Mouse (Mus musculus) heart, embryonic 15.5 days (tissue): ENCODE data around the gene Snrpe. TPM values are rescaled to one million over a fixed set of nuclear protein-coding genes. Genes with fewer than 3 reads are reported as not detected.

ENCODE experiments used
- ATAC-seq: fragments of 200-750 bp; cut with Nextera tagmentation; replicated peaks from 2 replicates; pipeline ENCODE4 v1.8.0; 2017; ENCODE audit warnings: low read depth, moderate TSS enrichment; ENCODE audit not compliant: insufficient number of reproducible peaks, insufficient read depth, low FRiP score
- H3K27ac ChIP-seq: fragments of 300-500 bp; sonication (generic); 2 replicates; pipeline ENCODE4 v1.5.1; 2015; ENCODE audit warnings: mild to moderate bottlenecking, inconsistent platforms
- H3K27me3 ChIP-seq: fragments of 300-500 bp; sonication (generic); 2 replicates; pipeline ENCODE4 v1.6.1; 2015; ENCODE audit warnings: inconsistent platforms
- H3K36me3 ChIP-seq: fragments of 300-500 bp; sonication (generic); 2 replicates; pipeline ENCODE4 v1.6.1; 2015; ENCODE audit warnings: mild to moderate bottlenecking, inconsistent platforms
- H3K4me1 ChIP-seq: fragments of 300-500 bp; sonication (generic); replicated peaks from 2 replicates; pipeline ENCODE4 v1.6.1; 2015; ENCODE audit warnings: inconsistent platforms
- H3K4me2 ChIP-seq: fragments of 300-500 bp; sonication (generic); 2 replicates; pipeline ENCODE4 v1.6.1; 2015; ENCODE audit warnings: inconsistent platforms, mild to moderate bottlenecking, moderate library complexity
- H3K4me3 ChIP-seq: fragments of 300-500 bp; sonication (generic); 2 replicates; pipeline ENCODE4 v1.5.1; 2015; ENCODE audit warnings: mild to moderate bottlenecking, inconsistent platforms
- H3K9ac ChIP-seq: fragments of 300-500 bp; sonication (generic); 2 replicates; pipeline ENCODE4 v1.6.1; 2015; ENCODE audit warnings: mild to moderate bottlenecking, inconsistent platforms
- H3K9me3 ChIP-seq: fragments of 300-500 bp; sonication (generic); replicated peaks from 2 replicates; pipeline ENCODE4 v1.6.1; 2016; ENCODE audit warnings: inconsistent platforms
- WGBS: fragments of 180-500 bp; shearing (Covaris S2); methylation state at CpG from one replicate; pipeline ENCODE4 v1.1.7; 2015; ENCODE audit warnings: mixed read lengths; 5-methylcytosine and 5-hydroxymethylcytosine counted together
- polyA plus RNA-seq: library from polyadenylated mRNA; unstranded; fragments of >200 nt; fragmentation: Nextera tagmentation; extraction: Ambion mirVana; gene quantifications from 2 replicates; pipeline ENCODE4 v1.2.1, GENCODE M21; 2015

Snrpe gene
- 352 and 384 TPM in 2 replicates for polyA plus RNA-seq

GRCm38 (mm10) chr1:133609771-133610502 is at the start of gene Snrpe:
TSS of gene Snrpe (minus strand) at chr1:133610291.
- H3K27ac ChIP-seq = peak within 1 kb of the TSS; percentile 88
- peaks cover 11% of the 10 kb centered on the region for H3K4me1 ChIP-seq
- no peaks in the 10 kb centered on the region for H3K27me3 ChIP-seq
- H3K9me3 ChIP-seq = no peaks in the 10 kb centered on the region
- peaks cover 46% of the 10 kb centered on the region for H3K36me3 ChIP-seq
- H3K9ac ChIP-seq = peak within 1 kb of the TSS; percentile 80
- H3K4me3 ChIP-seq = peak within 1 kb of the TSS; percentile 82
- H3K4me2 ChIP-seq = peak within 1 kb of the TSS; percentile 69
- peak; percentile 98 for ATAC-seq
- WGBS = under 1% methylated on average over 73 of the region's 73 CpGs

DNA sequence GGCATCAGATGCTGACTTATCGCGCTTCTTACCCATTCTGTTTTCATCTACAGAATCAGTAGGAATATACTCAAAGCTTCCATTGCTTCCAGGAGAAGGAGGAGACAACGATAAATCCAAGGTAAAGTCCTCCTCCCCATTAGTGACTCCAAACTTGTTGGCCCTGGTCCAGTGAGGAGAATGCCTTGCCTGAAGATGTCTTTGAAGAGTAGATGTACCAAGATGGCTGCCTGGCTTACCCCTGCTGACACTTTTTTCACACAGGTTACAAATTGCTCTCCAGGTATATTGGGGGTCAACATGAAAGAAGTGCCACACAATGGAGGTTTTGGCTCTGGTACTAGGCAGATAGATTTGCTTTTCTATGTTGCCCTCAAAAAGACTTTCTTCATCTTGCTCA is 48.8 kb upstream of the Snrpe start:
- Histone ChIP-seq H3K4me2 (peak overlapping the region; percentile 87), H3K27me3 (no peaks in the 10 kb centered on the region), H3K36me3 (peaks cover 9% of the 10 kb centered on the region; the same call in 1 of the 2 replicates), H3K4me1 (peaks cover 45% of the 10 kb centered on the region), H3K9ac (no peak overlapping the region), H3K9me3 (no peaks in the 10 kb centered on the region), H3K27ac (no peak overlapping the region), H3K4me3 (0 out of 2 replicates have a peak overlapping the region, but pooled peaks have one; percentile 7)
- no peak for ATAC-seq
- 75% methylated on average over 3 of the region's 3 CpGs for WGBS

- Histone ChIP-seq H3K27ac (no peak overlapping the region), H3K36me3 (peaks cover 12% of the 10 kb centered on the region; the same call in 1 of the 2 replicates), H3K4me2 (0 out of 2 replicates have a peak overlapping the region, but pooled peaks have one; percentile 4), H3K27me3 (no peaks in the 10 kb centered on the region), H3K4me3 (no peak overlapping the region), H3K9ac (peak overlapping the region; percentile 6; the same call in 1 of the 2 replicates), H3K9me3 (no peaks in the 10 kb centered on the region), H3K4me1 (peaks cover 42% of the 10 kb centered on the region)
- ATAC-seq = no peak
- 51% methylated on average over 5 of the region's 5 CpGs for WGBS
Observed at GRCm38 (mm10) chr1:133656811-133657210, 46.7 kb upstream of the Snrpe start.

DNA sequence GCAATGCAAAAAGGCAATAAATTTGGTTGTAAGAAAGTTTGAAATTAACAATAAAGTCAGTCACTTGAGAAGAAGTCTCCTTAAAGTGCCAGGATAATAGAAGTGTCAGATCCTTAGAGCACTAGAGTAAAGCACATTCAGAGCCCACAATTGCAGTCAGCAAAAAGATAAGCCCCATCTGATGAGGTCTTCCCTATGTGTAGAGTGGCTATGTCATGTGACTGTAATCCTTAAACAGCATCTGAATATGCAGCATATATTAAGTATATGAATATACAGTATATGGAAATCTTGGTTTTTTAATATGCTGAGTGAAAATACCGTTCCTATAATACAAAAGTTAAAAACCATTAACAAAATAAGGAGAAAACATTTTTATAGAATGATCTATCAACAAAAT is 42.9 kb upstream of the Snrpe start:
- H3K36me3 ChIP-seq = peaks cover 17% of the 10 kb centered on the region
- H3K9me3 ChIP-seq = no peaks in the 10 kb centered on the region
- no peak overlapping the region for H3K27ac ChIP-seq
- no peak overlapping the region for H3K4me3 ChIP-seq
- no peak overlapping the region for H3K4me2 ChIP-seq
- peaks cover 23% of the 10 kb centered on the region for H3K4me1 ChIP-seq
- H3K9ac ChIP-seq = no peak overlapping the region
- 85% methylated on average over 1 of the region's 1 CpGs for WGBS
- no peaks in the 10 kb centered on the region for H3K27me3 ChIP-seq
- ATAC-seq = no peak

GRCm38 (mm10) chr1:133650288-133651055 is 40.4 kb upstream of the Snrpe start:
- Histone ChIP-seq H3K4me2 (no peak overlapping the region), H3K27me3 (no peaks in the 10 kb centered on the region), H3K36me3 (peaks cover 30% of the 10 kb centered on the region), H3K4me3 (no peak overlapping the region), H3K9me3 (no peaks in the 10 kb centered on the region), H3K27ac (no peak overlapping the region), H3K9ac (no peak overlapping the region), H3K4me1 (peaks cover 9% of the 10 kb centered on the region)
- WGBS = 95% methylated on average over 7 of the region's 7 CpGs
- no peak for ATAC-seq

GRCm38 (mm10) chr1:133645652-133646051 is 35.6 kb upstream of the Snrpe start:
- H3K4me2 ChIP-seq = no peak overlapping the region
- no peak for ATAC-seq
- peaks cover 7% of the 10 kb centered on the region; the same call in 1 of the 2 replicates for H3K4me1 ChIP-seq
- 93% methylated on average over 5 of the region's 5 CpGs for WGBS
- H3K9ac ChIP-seq = no peak overlapping the region
- H3K27ac ChIP-seq = no peak overlapping the region
- no peaks in the 10 kb centered on the region for H3K9me3 ChIP-seq
- peaks cover 66% of the 10 kb centered on the region for H3K36me3 ChIP-seq
- no peaks in the 10 kb centered on the region for H3K27me3 ChIP-seq
- no peak overlapping the region for H3K4me3 ChIP-seq

- ATAC-seq = no peak
- Histone ChIP-seq H3K27ac (no peak overlapping the region), H3K4me2 (no peak overlapping the region), H3K9ac (no peak overlapping the region), H3K36me3 (peaks cover 92% of the 10 kb centered on the region), H3K27me3 (no peaks in the 10 kb centered on the region), H3K9me3 (no peaks in the 10 kb centered on the region), H3K4me3 (no peak overlapping the region), H3K4me1 (peaks cover 4% of the 10 kb centered on the region; the same call in 1 of the 2 replicates)
- WGBS = 94% methylated on average over 2 of the region's 2 CpGs
Observed at GRCm38 (mm10) chr1:133641163-133641562, 31.1 kb upstream of the Snrpe start.

- 87% methylated on average over 6 of the region's 6 CpGs for WGBS
- peaks cover 4% of the 10 kb centered on the region; the same call in 1 of the 2 replicates for H3K4me1 ChIP-seq
- H3K9ac ChIP-seq = no peak overlapping the region
- H3K27ac ChIP-seq = no peak overlapping the region
- H3K4me2 ChIP-seq = no peak overlapping the region
- peaks cover 90% of the 10 kb centered on the region for H3K36me3 ChIP-seq
- H3K27me3 ChIP-seq = no peaks in the 10 kb centered on the region
- no peak overlapping the region for H3K4me3 ChIP-seq
- H3K9me3 ChIP-seq = no peaks in the 10 kb centered on the region
- no peak for ATAC-seq
Observed at GRCm38 (mm10) chr1:133638517-133638916, 28.4 kb upstream of the Snrpe start.

DNA sequence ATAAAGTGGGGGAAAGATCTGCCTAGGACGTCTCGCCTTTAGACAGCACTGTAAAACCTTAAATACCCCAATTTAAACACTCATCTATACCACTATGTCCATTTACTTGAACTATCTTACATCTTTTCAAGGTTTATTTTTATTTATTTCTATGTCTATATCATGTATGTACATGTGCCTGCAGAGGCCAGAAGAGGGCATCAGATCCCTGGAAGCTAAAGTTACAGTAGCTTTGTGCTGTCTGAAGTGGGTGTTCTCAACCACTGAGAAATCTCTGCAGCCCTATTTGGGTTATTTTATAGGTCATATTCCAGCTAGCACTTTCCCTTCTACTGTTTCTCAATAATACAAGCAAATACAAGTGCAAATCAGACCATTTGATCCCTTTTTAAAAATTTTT is 22.1 kb upstream of the Snrpe start:
- 91% methylated on average over 2 of the region's 2 CpGs for WGBS
- H3K36me3 ChIP-seq = peaks cover 91% of the 10 kb centered on the region
- H3K4me1 ChIP-seq = no peaks in the 10 kb centered on the region
- H3K9me3 ChIP-seq = no peaks in the 10 kb centered on the region
- ATAC-seq = no peak
- no peak overlapping the region for H3K4me2 ChIP-seq
- no peaks in the 10 kb centered on the region for H3K27me3 ChIP-seq
- H3K4me3 ChIP-seq = no peak overlapping the region
- no peak overlapping the region for H3K27ac ChIP-seq
- H3K9ac ChIP-seq = no peak overlapping the region

DNA sequence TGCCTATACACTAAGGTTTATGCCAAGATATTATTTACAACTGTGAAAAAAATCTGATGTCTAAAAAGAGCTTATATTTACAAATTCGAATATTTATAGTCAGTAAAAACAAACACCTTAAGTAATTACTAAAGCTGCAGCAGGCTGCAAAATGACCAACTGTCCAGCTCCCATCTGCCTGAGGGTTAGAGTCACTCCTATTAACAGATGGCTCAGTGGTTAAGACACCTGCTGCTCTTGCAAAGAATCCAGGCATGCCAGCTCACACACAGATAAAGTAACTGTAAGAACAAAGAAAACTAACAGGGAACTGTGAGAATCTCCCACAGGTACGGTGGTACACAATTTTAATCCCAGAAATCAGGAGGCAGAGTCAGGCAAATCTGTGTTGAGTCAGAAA is 15.0 kb upstream of the Snrpe start:
- Histone ChIP-seq H3K27ac (no peak overlapping the region), H3K9me3 (no peaks in the 10 kb centered on the region), H3K4me3 (no peak overlapping the region), H3K27me3 (no peaks in the 10 kb centered on the region), H3K4me2 (no peak overlapping the region), H3K36me3 (peaks cover 89% of the 10 kb centered on the region), H3K4me1 (no peaks in the 10 kb centered on the region), H3K9ac (no peak overlapping the region)
- ATAC-seq = no peak
- WGBS = 74% methylated on average over 2 of the region's 2 CpGs

GRCm38 (mm10) chr1:133618311-133618710 is 8.2 kb upstream of the Snrpe start:
- WGBS = 79% methylated on average over 8 of the region's 8 CpGs
- Histone ChIP-seq H3K9me3 (no peaks in the 10 kb centered on the region), H3K4me3 (no peak overlapping the region), H3K4me2 (no peak overlapping the region), H3K9ac (no peak overlapping the region), H3K27me3 (no peaks in the 10 kb centered on the region), H3K36me3 (peaks cover 50% of the 10 kb centered on the region), H3K27ac (no peak overlapping the region), H3K4me1 (no peaks in the 10 kb centered on the region)
- ATAC-seq = no peak
